Mouse (Mus musculus) heart, adult 9 months (tissue): ENCODE results near the gene Gprc5c.

Experiments
- DNase-seq, 2 experiments: peaks; one replicate each; pipeline ENCODE4 v3.0.0; 2022; ENCODE audit warnings: low spot score in 2 of 2

The Gprc5c gene

DNA sequence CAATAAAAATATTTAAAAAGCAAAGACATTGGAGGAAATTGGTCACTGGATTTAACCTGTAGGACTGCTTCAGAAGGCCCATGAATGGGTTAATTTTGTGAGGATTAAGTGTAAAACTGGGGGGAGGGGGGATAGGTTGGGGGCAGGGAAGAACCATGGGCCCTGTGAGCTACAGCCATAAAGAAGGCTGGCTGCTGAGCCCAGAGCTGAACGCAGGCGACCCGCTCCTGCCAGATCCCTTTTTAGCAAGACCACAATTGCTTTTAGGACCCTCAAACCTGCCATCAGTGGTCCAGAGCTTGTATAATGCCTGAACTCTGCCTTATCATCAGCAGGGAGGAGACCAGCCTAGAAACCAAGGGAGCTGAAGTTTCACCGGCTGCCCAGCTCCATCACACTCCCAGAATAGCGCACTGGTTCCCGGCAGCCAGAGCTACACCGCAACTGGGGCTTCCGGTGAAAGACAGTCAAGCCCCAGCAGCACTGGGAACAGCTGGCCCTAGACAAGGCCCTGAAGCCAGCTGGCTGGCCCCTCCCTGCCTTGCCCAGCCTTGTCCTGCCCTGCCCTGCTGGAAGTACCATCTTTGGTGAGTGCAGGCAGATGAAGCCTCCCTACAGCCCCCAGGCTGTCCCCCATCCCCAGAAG, 7.0 kb upstream of the Gprc5c start:
- DNase-seq = peak; percentile 54 to 58

DNA sequence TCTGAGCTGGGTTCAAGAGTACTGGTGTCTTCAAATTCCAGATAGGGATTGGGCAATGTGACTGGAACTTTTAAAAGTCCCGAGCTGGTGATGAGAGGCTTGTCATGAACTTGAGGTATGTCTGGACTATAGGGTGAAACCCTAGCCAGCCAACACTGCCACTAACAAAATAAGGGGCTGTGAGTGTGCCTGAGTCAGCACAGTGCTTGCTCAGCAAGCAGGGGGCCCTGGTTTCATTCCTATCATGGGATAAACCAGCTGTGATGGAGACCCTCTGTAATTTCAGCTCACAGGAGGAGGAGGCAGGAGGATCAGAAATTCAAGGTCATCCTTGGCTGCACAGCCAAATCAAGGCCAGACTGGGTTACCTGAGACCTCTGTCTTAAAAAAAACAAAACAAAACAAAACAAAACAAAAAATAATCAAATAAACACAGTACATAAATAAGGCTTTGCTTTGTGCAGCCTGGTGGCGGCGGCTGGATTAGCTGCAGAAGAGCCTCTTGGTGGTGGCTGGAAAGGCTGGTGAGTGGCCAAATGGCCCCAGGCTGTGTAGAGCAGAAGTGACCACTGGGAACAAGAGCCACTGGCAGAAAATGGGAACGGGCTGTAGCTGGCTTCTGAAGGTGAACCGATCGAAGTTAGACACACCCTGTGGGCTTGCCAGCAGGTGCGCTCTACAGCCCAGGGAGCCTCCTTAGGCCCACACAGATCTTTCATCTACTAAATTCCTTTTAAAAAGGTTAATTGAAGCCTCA, 6.3 kb upstream of the Gprc5c start:
- DNase-seq = no peak

DNA sequence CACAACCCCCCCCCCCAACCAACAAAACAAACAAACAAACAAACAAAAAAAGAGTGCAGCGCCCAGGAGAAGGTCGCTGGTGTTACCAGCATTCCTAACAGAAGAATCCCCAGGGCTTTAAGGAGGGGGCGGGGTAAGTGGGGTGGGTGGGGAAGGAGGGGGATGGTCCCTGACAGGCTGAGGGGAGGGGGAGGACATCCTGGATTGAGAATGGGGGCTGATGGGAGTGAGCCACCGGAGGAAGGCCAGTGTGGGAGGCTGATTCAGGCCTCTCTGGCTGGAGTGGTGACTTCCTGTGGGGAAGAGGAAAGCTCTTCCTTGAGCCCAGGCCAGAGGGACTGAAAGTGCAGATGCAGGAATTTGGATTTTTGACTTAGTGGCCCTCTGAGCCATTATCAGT, 4.6 kb upstream of the Gprc5c start:
- no peak for DNase-seq

DNA sequence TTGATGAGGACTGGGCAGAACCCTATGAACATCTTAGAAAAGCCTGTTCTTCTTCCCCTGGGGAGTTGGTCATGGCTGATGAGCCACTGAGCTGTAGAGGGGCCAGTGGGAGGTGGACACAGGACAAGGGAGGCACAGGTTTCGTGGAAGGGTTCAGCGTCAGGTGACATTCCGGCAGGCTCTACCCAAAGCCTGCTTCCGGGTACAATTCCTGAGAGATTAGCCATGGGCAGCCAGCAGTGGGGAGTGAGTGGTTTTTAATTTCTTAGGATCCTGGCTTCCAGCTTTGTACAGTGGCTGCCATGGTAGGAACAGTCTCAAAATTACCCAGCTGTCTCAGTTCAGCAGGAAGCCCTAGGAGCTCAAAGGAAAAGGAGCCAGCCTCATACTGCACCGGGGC, 3.9 kb upstream of the Gprc5c start:
- no peak for DNase-seq

DNA sequence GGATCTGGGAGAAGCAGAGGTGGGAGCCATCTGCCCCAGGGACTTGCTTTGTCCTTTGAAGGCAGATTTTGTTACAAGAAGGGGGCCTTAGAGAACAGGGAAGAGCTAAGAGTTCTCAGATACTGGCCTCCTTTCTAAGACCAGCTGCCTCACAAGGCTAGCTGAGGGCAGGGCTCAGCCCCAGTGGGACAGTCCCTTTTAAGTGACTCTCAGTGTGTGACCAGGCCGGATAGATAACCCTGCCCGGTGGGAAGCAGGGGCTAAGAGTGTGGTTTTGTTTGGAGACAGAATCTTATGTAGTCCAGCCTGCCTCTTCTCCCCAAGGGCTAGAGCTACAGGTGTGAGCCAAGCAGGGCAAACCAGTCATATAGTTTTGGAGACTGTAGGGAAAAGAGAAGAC, 1.4 kb upstream of the Gprc5c start:
- DNase-seq = no peak

DNA sequence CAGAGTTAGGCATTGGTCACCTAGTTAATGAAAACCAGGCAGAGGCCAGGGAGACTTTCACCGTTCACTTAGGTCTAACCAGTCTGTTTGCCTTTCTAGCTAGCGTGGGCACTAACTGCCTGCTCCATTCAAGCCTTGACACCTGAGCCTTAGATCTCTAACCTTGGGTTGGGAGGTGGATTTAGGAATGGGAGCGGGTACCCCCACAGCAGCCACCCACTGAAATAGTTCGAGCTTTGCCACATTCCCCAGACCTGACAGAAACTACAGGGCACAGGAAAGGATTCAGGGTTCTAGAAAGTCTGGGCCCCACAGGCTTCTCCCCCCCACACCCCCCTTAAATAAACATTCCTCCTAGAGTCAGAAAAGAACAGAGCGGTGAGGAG, 893 bp upstream of the Gprc5c start:
- DNase-seq = no peak

DNA sequence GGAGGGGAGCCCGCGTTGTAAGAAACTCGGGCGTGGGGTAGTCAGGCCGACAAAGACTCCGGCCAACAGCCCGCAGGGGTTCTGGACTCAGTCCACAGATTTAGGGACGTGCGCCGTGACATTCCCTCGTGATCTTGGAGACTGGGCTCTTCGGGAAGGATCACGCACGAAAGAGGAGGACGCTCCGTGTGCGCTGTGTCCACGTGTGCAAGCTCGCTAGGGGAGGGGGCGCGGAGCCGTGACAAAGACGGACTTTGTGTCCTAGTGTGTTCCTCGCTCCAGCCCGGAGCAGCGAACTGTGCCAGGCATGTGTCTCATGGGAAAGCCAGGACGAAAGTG, 286 bp downstream of the Gprc5c start:
- no peak for DNase-seq

DNA sequence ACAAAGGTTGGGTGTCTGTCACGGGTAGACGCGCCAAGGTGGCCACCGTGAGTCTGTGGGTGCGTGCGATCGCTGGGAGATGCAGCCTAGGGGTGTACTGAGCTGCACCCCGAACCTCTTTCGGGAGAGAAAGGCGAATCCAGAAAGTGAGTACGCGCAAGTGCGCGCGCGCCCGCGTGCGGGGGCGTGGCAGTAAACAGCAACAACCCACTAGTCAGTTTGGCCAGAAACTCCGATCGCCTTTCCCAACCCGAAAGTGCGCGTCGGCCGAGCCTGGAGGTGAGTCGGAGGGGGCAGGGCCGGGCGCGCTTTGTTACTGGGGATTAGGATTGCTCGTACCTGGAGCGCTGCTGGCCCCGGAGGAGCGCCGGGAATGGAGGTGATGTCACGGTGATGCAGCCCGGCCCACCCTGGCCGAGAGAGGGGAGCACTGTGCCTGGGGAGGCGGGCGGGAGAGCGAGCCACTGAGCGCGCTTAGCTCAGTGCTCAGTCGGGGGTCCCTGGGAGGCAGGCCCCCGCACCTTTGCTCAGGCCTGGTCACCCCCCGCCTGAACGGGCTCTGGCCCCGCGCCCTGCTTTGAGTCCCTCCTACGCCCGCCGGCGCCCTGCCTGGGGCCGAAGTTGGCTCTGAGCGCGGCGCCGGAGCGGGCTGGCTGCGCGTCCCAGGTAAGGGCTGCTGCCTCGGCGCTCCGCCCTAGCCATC, 807 bp downstream of the Gprc5c start:
- DNase-seq = peak; percentile 51 to 57

DNA sequence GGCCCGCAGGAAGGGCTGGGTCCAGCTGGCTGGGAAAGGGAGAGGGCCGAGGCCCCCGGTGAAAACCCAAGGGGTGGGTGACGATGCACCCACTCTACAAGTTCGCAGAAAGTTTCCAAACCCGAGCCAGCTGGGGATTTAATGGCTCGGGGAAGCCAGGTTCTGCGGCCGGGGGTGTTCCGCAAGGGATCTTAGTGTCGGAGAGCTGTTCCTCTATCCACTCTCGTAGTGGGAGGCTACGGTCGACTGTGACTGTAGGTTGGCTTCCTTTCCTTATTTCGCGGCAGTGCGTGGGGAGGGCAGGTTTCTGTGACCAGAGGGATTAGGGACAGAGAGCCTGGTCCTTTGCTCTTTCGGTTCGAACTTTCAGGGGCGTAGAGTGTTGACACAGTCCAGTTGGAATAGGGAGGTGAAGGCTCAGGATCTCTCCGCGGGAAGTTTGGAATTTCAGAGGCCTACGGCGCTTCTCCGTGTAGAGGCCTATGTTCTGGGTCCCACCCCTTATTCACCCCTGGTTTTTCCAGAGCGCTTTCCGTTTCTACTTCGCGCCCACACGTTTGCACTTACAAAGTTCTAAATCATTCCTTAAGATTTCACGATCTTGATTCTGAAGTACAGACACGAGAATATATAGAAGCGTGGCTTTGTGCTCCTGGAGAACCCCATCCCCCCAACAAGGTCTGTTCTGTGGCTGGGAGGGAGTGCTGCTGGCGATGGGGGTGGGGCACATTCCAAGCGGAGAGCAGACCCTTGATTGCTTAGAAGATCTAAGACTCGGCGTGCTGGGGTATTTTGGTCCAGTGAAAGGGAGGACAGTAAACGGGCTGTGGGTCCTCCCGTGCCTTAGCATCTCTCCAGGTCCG, 1.6 kb downstream of the Gprc5c start:
- peak in 1 of 2 experiments; percentile 21 for DNase-seq

DNA sequence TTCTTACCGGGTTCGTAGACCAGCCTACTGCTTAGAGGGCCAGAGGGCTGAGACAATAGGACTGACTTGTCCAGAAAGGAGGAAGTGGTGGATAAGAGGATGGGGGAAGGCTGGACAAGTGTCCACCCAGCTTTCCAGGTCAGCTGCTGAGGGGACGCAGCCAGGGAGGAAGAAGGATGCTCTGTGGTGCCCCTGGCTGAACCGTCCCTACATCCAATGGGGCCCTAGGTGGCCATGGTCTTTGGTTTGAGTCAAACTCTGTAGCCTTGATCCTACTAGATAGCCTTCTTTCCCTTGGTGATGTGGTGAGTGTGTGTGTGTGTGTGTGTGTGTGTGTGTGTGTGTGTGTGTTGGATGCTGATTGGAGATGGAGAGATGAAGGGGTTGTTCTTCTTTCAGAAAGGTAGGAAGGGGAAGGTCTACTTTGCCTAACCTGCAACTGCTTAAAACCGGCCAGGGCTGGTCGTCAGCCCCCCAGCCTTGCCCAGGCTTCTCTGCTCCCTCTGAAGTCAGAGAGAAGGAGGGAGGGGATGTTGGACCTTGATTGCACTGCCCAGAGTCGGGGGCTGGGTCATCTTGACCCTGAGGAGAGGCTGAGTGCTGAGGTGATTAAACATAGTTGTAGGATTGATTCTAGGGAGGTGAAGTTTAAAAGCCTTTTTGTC, 2.4 kb downstream of the Gprc5c start:
- peak in 1 of 2 experiments; percentile 27 for DNase-seq

DNA sequence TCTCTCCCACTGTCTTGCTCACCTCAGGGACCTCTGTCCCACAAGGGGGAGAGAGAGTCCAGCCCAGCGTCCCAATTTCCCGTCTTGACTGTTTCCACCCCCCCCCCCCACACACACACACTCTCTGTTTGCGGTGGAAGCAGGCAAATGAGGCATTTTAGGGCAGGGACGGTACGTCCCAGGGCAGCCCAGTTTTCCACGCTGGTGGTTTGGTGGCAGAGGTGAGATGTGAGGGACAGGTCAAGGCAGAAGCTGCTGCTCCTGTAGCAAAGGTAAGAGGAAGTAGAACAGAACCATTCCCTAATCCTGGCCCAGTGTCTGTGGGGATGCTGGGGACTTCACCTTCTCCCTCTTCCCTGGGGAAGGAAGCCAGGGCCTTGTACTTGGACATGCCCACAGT, 3.6 kb downstream of the Gprc5c start:
- no peak for DNase-seq

DNA sequence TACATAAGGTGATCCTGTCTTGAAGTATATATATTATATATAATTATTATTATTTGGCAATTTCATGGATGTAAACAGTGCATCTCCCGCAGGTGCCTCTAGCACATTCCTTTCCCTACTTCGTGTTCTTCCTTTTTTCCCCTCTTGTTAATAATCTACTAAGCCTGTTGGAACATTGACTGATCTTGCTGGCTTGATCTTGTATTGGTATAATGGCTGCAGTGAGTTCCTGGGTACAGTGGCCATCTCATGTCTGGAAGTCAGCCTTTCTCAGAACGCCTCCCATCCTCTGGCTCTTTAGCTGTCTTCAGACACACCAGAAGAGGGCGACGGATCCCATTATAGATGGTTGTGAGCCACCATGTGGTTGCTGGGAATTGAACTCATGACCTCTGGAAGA, 5.2 kb downstream of the Gprc5c start:
- DNase-seq = no peak

DNA sequence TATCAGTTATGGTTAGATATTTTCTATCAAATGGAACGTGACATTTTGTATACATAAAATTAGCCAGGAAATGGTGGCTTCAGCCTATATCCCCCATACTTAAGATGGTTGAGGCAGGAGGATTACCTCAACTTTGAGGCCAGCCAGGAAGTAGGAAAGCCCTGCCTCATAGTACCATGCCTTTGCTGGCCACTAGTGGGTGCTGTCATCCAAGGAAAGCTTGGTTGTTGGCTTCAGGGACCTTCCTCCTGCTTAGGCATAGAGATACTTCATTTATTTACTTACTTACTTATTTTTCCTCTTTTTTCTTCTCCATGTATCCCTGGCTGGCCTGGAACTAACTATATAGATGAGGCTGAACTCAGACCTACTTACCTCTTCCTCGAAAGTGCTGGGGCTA, 7.7 kb downstream of the Gprc5c start:
- DNase-seq = no peak

DNA sequence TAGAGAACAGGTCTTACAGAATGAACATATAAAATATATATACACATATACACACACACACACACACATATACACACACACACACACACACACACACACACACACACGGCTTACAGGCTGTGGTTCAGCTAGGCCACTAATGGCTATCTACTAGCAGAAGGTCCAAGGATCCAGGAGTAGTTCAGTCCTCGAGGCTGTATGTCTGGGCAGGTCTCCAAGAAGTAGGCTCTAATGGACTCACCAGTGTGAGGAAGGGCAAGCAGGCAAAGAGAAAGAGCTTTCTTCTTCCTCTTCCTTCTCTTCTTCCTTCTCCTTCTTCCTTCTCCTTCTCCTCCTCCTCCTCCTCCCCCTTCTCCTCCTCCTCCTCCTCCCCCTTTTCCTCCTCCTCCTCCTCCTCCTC, 10.1 kb downstream of the Gprc5c start:
- DNase-seq = no peak

DNA sequence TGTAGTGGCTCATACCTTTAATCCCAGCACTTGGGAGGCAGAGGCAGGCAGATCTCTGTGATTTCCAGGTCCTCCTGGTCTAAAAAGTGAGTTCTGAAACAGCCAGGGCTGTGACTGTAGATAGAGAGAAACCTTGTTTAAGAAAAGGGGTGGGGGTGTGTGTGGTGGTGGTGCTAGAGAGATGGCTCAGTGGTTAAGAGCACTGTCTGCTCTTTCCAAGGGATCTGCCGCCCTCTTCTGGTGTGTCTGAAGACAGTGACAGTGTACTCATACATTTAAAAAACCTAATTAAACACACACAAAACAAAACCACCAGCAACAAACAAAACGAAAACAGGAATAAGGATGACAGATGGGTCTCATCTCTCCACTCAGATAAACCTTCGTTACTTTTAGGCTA, 11.7 kb downstream of the Gprc5c start:
- no peak for DNase-seq

DNA sequence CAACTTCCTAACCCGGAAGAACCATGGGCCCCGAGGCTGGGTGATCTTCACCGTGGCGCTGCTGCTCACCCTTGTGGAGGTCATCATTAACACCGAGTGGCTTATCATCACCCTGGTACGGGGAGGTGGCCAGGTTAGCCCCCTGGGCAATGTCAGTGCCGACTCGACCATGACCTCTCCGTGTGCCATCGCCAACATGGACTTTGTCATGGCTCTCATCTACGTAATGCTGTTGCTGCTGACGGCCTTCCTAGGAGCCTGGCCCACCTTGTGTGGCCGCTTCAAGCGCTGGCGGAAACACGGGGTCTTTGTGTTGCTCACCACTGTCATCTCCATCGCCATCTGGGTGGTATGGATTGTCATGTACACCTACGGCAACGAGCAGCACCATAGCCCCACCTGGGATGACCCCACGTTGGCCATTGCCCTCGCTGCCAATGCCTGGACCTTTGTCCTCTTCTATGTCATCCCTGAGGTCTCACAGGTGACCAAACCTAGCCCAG, 13.0 kb downstream of the Gprc5c start:
- DNase-seq = no peak

DNA sequence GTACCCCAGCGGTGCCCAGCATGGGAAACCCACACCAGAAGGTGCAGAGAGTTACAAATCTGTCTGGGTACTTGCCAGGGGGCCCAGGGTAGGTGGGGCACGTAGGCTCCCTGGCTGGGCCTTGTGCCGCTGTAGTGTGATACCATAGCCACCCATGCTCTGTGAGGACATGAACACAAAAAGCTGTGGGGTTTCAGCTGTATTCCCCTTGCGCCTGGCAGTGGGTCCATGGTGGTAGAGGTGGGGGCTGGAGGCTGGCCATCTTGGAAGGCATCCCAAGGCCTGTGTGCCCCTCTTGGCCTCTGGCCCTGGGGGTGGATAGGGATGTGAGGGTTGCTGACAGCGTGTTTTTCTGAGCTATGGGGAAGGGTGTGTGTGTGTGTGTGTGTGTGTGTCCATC, 15.0 kb downstream of the Gprc5c start:
- no peak for DNase-seq

DNA sequence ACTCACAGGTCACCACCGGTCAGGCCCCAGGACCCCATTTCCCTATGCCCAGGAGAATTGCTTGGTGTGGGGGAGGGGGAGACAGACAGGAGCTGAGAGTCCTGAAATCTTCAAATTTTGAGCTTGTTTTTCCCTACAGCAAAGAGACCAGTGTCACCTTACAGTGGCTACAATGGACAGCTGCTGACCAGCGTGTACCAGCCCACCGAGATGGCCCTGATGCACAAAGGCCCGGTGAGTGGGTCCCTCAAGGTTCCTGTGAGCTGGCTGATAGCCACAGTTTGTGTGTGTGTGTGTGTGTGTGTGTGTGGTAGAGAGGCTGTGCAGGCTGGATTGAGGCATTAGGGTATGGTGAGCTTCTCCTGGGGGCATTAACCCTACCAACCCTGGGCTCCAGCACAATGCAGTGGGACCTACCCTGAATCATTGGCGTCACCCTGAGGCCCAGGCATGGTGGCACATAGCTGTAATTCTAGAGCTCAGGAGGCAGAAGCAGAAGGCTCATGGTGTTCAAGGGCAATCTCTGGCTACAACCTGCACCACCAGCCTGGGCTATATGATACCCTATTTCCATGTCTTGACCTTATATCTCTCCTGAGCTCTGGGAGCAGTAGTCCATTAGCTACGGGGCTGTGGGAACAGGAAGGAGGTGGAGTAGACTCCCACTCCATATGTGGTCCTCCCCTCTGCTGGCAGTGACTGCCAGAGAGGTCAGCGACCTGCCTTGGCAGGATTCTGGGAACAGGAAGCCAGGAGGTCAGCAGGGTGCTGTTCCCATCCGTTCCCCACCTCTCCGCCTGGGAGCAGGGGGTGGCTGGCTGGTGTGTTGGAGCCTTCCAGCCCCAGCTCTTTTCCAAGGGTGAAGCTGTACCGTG, 15.8 kb downstream of the Gprc5c start:
- peak; percentile 69 to 80 for DNase-seq

DNA sequence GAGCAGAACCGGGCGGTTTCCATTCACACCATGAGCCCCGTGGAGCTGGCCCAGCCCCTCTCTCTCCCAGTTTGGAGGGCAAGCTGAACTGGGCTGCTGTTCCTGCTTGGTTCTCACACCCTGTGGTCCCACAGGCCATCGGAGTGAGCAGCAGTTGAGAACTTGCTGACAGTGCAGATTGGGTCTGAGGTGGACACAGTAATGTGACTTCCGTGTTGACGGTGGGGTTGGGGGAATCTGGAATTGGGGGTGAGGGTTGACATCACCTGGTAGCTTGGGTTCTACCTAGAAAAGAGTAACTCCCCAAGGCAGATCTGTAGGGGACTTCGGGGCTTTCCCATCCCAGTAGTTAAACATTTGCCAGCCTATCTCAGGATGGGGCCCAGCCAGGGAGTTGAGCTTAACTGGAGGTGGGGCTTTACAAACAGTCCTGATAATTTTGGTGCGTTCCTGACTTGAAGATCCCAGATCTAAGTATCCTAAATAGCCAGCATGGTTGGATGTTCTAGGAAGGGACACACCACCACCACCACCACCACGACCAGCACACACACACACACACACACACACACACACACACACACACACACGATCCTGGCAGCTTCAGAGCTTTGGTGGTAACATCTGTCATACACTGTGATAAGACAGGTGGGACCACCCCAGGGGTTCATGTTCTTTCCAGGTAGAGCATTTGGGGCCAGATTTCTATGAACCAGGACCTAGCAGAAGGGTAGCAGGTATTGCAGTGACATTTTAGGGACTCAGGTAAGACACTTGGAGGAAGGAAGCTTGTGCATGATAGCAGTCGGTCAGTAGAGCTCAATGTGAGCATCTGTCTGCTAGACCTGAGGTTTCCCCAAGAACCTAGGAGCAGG, 16.6 kb downstream of the Gprc5c start:
- DNase-seq = no peak

DNA sequence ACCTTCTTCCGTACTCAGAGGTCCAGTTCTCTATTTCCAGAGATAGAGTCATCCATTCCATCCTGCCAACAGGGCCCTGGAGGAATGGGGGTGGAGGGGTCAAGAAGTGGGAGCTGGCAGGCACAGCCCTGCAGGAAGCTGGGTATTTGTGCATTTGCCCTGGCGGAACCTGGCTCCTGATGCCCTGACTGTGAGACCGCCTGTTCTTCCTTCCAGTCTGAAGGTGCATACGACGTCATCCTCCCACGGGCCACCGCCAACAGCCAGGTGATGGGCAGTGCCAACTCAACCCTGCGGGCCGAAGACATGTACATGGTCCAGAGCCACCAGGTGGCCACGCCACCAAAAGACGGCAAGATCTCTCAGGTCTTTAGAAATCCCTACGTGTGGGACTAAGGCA, 17.3 kb downstream of the Gprc5c start:
- DNase-seq = no peak
